Comparison of ENCODE assay signal across 10 mouse cellular contexts in the genomic region with DNA sequence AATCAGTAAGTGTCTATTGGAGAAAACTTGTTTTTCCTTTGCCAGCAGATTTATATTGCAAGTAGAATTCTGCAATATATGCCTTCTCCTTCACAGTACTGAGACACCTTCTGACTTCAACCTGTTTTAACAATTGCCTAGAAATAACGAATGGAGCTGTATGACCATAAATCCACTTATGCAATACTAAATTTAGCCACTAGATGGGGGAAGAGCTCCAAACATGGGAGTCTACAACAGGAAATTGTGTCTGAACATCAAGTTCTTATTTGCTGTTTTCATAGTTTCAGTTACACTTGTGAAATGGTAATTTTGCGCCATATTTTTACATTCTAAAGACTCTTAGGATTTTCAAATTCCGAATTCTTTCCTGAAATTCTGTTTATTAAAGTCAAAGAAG. TPM values are rescaled to one million over a fixed set of nuclear protein-coding genes. Genes with fewer than 3 reads are reported as not detected.
A peak's percentile ranks its signal among the peaks of the same experiment; 100 is the strongest.
DNase-seq lines count a peak whose midpoint lies in the region; ATAC-seq lines count a peak whose summit lies in the region.
"Had no signal": no experiment of that assay in that cellular context is flagged by ENCODE, and none has a peak within 500 bp of the region (broad histone marks: within the 10 kb centered on the region; RNA-seq: fewer than 3 reads in every experiment).

No protein-coding gene starts in this region.

- no peak overlapping the region for H3K4me3 ChIP-seq in embryonic facial prominence, embryonic 14.5 days (ENCODE audit: low read depth, low read length)
- H3K4me3 ChIP-seq: erythroblast, embryonic 14.5 days had no signal

- no peak overlapping the region for H3K27ac ChIP-seq in embryonic facial prominence, embryonic 14.5 days (replicated peaks; ENCODE audit: low read depth, low read length)
- H3K27ac ChIP-seq: macrophage had no signal

- H3K27me3 ChIP-seq in embryonic facial prominence, embryonic 14.5 days (replicated peaks; ENCODE audit: control insufficient read depth, insufficient read depth, low read length), result no peaks in the 10 kb centered on the region

- H3K9me3 ChIP-seq in embryonic facial prominence, embryonic 14.5 days (ENCODE audit: control insufficient read depth, low read length), result no peaks in the 10 kb centered on the region

- no peak for ATAC-seq in embryonic facial prominence, embryonic 14.5 days (ENCODE audit: low read depth)
- ATAC-seq in megakaryocyte, adult 5-6 weeks (ENCODE audit: poor library complexity, severe bottlenecking), result peak; percentile 78

- no peaks in the 10 kb centered on the region for H3K36me3 ChIP-seq in embryonic facial prominence, embryonic 14.5 days (ENCODE audit: control insufficient read depth, insufficient read depth, low read length)

- no peak overlapping the region for H3K4me2 ChIP-seq in embryonic facial prominence, embryonic 14.5 days (ENCODE audit: low read depth, low read length)

- DNase-seq in kidney, postnatal 14 days, result peak; percentile 42
- no peak for DNase-seq in kidney, postnatal 4 days
- peak; percentile 54 for DNase-seq in CD4-positive helper T cell, adult 2 months (ENCODE audit: low read depth, low spot score)
- DNase-seq in MN1 (ENCODE audit: low spot score), result peak; percentile 83
- peak; percentile 84 for DNase-seq in embryonic facial prominence, embryonic 14.5 days (ENCODE audit: low spot score)
- no peak for DNase-seq in gastrocnemius, postnatal 4 days (ENCODE audit: low spot score in 2 of 2)
- DNase-seq in kidney, adult 11 months, result no peak

- H3K4me1 ChIP-seq in embryonic facial prominence, embryonic 14.5 days (ENCODE audit: control insufficient read depth, insufficient read depth, low read length), result no peaks in the 10 kb centered on the region

- no peak overlapping the region for H3K9ac ChIP-seq in embryonic facial prominence, embryonic 14.5 days (ENCODE audit: low read depth, low read length)

- WGBS in embryonic facial prominence, embryonic 14.5 days, result 2% methylated on average over 3 of the region's 3 CpGs

RNA-seq across cellular contexts. Expression of gene Fstl5, which starts 6.2 kb away (rescaled TPM):
- polyA plus RNA-seq in embryonic facial prominence, embryonic 14.5 days (2014; fragmentation: Nextera tagmentation; extraction: Ambion mirVana), result 13.2 and 17.1 TPM in 2 replicates
- total RNA-seq in megakaryocyte, adult 5-6 weeks (2015), result not detected in 2 replicates
- not detected in 2 replicates for total RNA-seq in megakaryocyte, adult 5-6 weeks (2017)
- total RNA-seq in gastrocnemius, postnatal 4 days (2021), result not detected
- polyA plus RNA-seq: erythroblast, embryonic 14.5 days; macrophage had no signal

Comparison
In these comparisons a context has a peak if more than half of its experiments do, and no peak if none do; other contexts are left out.
1. DNase-seq: peak in kidney, postnatal 14 days (single experiment), CD4-positive helper T cell, adult 2 months (single experiment), MN1 (single experiment) and embryonic facial prominence, embryonic 14.5 days (single experiment); none in kidney, postnatal 4 days (0 of 2), gastrocnemius, postnatal 4 days (0 of 2) and kidney, adult 11 months (single experiment).